Mouse (Mus musculus): ENCODE results near the gene Cmya5.

DNA sequence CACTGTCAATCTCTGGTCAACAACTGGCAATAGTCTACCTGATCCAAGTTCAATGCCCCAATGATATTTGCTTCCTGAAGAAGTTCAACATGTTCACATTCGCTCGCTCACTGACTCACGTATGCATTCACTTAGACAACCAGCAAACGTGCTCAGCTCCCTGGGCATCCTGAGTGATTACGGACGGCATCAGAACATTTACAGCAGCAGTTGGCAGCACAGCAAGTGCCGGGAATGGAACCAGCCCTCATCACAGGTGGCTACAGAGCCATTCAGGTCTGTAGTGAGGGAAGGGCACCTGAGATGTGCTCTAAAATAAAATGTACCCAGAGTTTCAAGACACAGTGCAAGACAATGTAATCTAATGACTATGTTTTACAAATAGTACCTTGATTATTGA is 7.4 kb downstream of the Cmya5 start:
- TF ChIP-seq CTCF (IDR thresholded peaks at IDR 0.05; ENCODE audit: low read depth, low read length): no peak
- no peak for TF ChIP-seq POLR2A (IDR thresholded peaks at IDR 0.05; ENCODE audit: extremely low read depth, insufficient read depth, low read length)

Measured in liver, adult 2 months (tissue).